Mouse (Mus musculus) hindbrain, embryonic 16.5 days (tissue): ENCODE measurements around the gene Nhs. TPM values are rescaled to one million over a fixed set of nuclear protein-coding genes. Genes with fewer than 3 reads are reported as not detected.

ENCODE experiments used
- ATAC-seq: fragments of 200-750 bp; cut with Nextera tagmentation; 2 replicates; pipeline ENCODE4 v1.8.0; 2017; ENCODE audit warnings: moderate TSS enrichment, moderate library complexity
- H3K27ac ChIP-seq: fragments of 300-500 bp; sonication (generic); 2 replicates; pipeline ENCODE4 v1.5.1; 2014; ENCODE audit warnings: low read depth, mild to moderate bottlenecking, control low read depth, low read length, moderate library complexity
- H3K27me3 ChIP-seq: fragments of 300-500 bp; sonication (generic); replicated peaks from 2 replicates; pipeline ENCODE4 v1.6.1; 2014; ENCODE audit warnings: low read length; ENCODE audit not compliant: control insufficient read depth, insufficient read depth
- H3K36me3 ChIP-seq: fragments of 300-500 bp; sonication (generic); 2 replicates; pipeline ENCODE4 v1.6.1; 2014; ENCODE audit warnings: mild to moderate bottlenecking, low read length, moderate library complexity, mixed read lengths; ENCODE audit not compliant: control insufficient read depth, insufficient read depth
- H3K4me1 ChIP-seq: fragments of 300-500 bp; sonication (generic); 2 replicates; pipeline ENCODE4 v1.6.1; 2014; ENCODE audit warnings: low read depth, low read length; ENCODE audit not compliant: control insufficient read depth, insufficient read depth
- H3K4me2 ChIP-seq: fragments of 300-500 bp; sonication (generic); 2 replicates; pipeline ENCODE4 v1.6.1; 2014; ENCODE audit warnings: mild to moderate bottlenecking, low read length, control low read depth, moderate library complexity
- H3K4me3 ChIP-seq: fragments of 300-500 bp; sonication (generic); 2 replicates; pipeline ENCODE4 v1.5.1; 2014; ENCODE audit warnings: mild to moderate bottlenecking, low read length, control low read depth, moderate library complexity
- H3K9ac ChIP-seq: fragments of 300-500 bp; sonication (generic); 2 replicates; pipeline ENCODE4 v1.6.1; 2014; ENCODE audit warnings: low read depth, mild to moderate bottlenecking, control low read depth, low read length, moderate library complexity
- H3K9me3 ChIP-seq: fragments of 300-500 bp; sonication (generic); 2 replicates; pipeline ENCODE4 v1.6.1; 2014; ENCODE audit warnings: mild to moderate bottlenecking, low read length, moderate library complexity; ENCODE audit not compliant: control insufficient read depth
- WGBS: fragments of 180-500 bp; shearing (Covaris S2); extraction: QIAGEN DNeasy Blood & Tissue Kit; methylation state at CpG from one replicate; pipeline ENCODE4 v1.1.7; 2014; 5-methylcytosine and 5-hydroxymethylcytosine counted together
- polyA plus RNA-seq: library from polyadenylated mRNA; unstranded; fragments of >200 nt; fragmentation: Nextera tagmentation; extraction: Ambion mirVana; gene quantifications from 2 replicates; pipeline ENCODE4 v1.2.1, GENCODE M21; 2015

Gene Nhs
- polyA plus RNA-seq, 1 experiment from 2014 or later: 4.7 TPM

GRCm38 (mm10) chrX:161997170-161997795 lies 162.2 kb downstream of the Nhs start:
- WGBS: 28% methylated on average over 2 of the region's 2 CpGs
- Histone ChIP-seq H3K9ac (no peak overlapping the region), H3K27ac (peak overlapping the region; percentile 56; the same call in 1 of the 2 replicates), H3K4me3 (no peak overlapping the region), H3K9me3 (no peaks in the 10 kb centered on the region), H3K4me2 (no peak overlapping the region), H3K36me3 (no peaks in the 10 kb centered on the region), H3K27me3 (peaks cover 9% of the 10 kb centered on the region), H3K4me1 (peaks cover 3% of the 10 kb centered on the region; the same call in 1 of the 2 replicates)
- ATAC-seq: peak; percentile 48; the same call in 1 of the 2 replicates

- Histone ChIP-seq H3K27me3 (peaks cover 6% of the 10 kb centered on the region; the same call in 1 of the 2 replicates), H3K4me3 (no peak overlapping the region), H3K4me1 (no peaks in the 10 kb centered on the region), H3K9ac (no peak overlapping the region), H3K9me3 (no peaks in the 10 kb centered on the region), H3K27ac (no peak overlapping the region), H3K36me3 (no peaks in the 10 kb centered on the region), H3K4me2 (no peak overlapping the region)
- ATAC-seq: no peak
- 75% methylated on average over 1 of the region's 1 CpGs for WGBS
Measured at GRCm38 (mm10) chrX:161990171-161990570, 169.4 kb downstream of the Nhs start.

DNA sequence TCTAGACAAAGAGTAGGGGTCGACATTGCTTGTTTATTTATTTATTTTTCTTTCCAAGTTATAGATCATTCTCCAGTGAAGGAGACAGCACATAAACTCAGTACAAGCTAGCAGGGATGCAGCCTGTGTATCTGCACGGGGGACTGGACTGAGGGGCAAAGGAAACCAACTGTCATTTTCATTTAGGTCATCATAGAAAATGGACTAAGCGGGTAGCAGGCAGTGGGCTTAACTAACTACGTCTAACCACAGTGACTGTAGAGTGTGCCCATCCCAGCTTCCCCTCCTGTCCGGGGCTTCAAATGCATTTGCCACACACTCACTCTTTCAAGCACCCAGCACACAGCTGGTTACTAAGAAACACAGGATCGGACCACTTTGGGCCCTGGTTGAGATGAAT lies 174.6 kb downstream of the Nhs start:
- Histone ChIP-seq H3K27ac (no peak overlapping the region), H3K4me3 (no peak overlapping the region), H3K4me2 (no peak overlapping the region), H3K27me3 (peaks cover 4% of the 10 kb centered on the region; the same call in 1 of the 2 replicates), H3K36me3 (no peaks in the 10 kb centered on the region), H3K4me1 (no peaks in the 10 kb centered on the region), H3K9me3 (no peaks in the 10 kb centered on the region), H3K9ac (no peak overlapping the region)
- 73% methylated on average over 6 of the region's 6 CpGs for WGBS
- ATAC-seq: no peak

GRCm38 (mm10) chrX:161981399-161981798 lies 178.1 kb downstream of the Nhs start:
- H3K4me2 ChIP-seq: no peak overlapping the region
- no peak for ATAC-seq
- H3K9me3 ChIP-seq: no peaks in the 10 kb centered on the region
- H3K4me1 ChIP-seq: no peaks in the 10 kb centered on the region
- H3K27ac ChIP-seq: no peak overlapping the region
- 76% methylated on average over 6 of the region's 6 CpGs for WGBS
- H3K27me3 ChIP-seq: peaks cover 8% of the 10 kb centered on the region; the same call in 1 of the 2 replicates
- H3K4me3 ChIP-seq: no peak overlapping the region
- H3K9ac ChIP-seq: no peak overlapping the region
- H3K36me3 ChIP-seq: no peaks in the 10 kb centered on the region

- Histone ChIP-seq H3K27me3 (peaks cover 7% of the 10 kb centered on the region; the same call in 1 of the 2 replicates), H3K27ac (no peak overlapping the region), H3K4me2 (no peak overlapping the region), H3K4me1 (no peaks in the 10 kb centered on the region), H3K9ac (no peak overlapping the region), H3K4me3 (no peak overlapping the region), H3K9me3 (no peaks in the 10 kb centered on the region), H3K36me3 (no peaks in the 10 kb centered on the region)
- ATAC-seq: no peak
Measured at GRCm38 (mm10) chrX:161979946-161980345, 179.6 kb downstream of the Nhs start.

GRCm38 (mm10) chrX:161977236-161977841 lies 182.2 kb downstream of the Nhs start:
- Histone ChIP-seq H3K9ac (no peak overlapping the region), H3K4me2 (no peak overlapping the region), H3K4me3 (no peak overlapping the region), H3K27ac (no peak overlapping the region), H3K9me3 (no peaks in the 10 kb centered on the region), H3K4me1 (no peaks in the 10 kb centered on the region), H3K27me3 (peaks cover 7% of the 10 kb centered on the region; the same call in 1 of the 2 replicates), H3K36me3 (no peaks in the 10 kb centered on the region)
- no peak for ATAC-seq
- 57% methylated on average over 4 of the region's 4 CpGs for WGBS

- no peak overlapping the region for H3K27ac ChIP-seq
- H3K4me3 ChIP-seq: no peak overlapping the region
- no peaks in the 10 kb centered on the region for H3K9me3 ChIP-seq
- H3K4me1 ChIP-seq: no peaks in the 10 kb centered on the region
- H3K27me3 ChIP-seq: peaks cover 7% of the 10 kb centered on the region; the same call in 1 of the 2 replicates
- 53% methylated on average over 2 of the region's 2 CpGs for WGBS
- no peaks in the 10 kb centered on the region for H3K36me3 ChIP-seq
- no peak overlapping the region for H3K4me2 ChIP-seq
- ATAC-seq: no peak
- no peak overlapping the region for H3K9ac ChIP-seq
Measured at GRCm38 (mm10) chrX:161976376-161976775, 183.2 kb downstream of the Nhs start.

DNA sequence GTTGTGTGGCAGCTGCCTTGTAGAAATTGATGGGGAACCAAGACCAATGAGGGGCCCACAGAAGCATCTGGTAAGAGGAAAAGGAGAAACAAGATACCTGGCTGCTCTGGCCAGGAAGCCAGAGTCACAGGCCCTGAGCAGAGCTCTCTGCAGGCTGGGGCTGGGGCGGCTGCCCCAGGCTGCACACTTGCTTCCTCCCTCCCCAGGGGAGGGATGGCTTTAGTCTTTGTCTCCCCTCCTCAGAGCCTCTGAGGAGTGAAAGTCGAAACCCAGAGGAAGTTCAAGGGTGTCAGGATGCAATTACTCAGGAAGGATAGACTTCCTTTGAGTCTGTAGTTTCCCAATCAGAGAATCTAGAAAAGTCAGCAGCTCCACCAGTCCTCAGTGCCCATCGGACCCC lies 186.0 kb downstream of the Nhs start:
- no peaks in the 10 kb centered on the region for H3K36me3 ChIP-seq
- H3K4me2 ChIP-seq: no peak overlapping the region
- 57% methylated on average over 3 of the region's 3 CpGs for WGBS
- H3K4me3 ChIP-seq: no peak overlapping the region
- peaks cover 4% of the 10 kb centered on the region; the same call in 1 of the 2 replicates for H3K27me3 ChIP-seq
- H3K4me1 ChIP-seq: no peaks in the 10 kb centered on the region
- H3K9ac ChIP-seq: no peak overlapping the region
- no peak for ATAC-seq
- no peaks in the 10 kb centered on the region for H3K9me3 ChIP-seq
- H3K27ac ChIP-seq: no peak overlapping the region

DNA sequence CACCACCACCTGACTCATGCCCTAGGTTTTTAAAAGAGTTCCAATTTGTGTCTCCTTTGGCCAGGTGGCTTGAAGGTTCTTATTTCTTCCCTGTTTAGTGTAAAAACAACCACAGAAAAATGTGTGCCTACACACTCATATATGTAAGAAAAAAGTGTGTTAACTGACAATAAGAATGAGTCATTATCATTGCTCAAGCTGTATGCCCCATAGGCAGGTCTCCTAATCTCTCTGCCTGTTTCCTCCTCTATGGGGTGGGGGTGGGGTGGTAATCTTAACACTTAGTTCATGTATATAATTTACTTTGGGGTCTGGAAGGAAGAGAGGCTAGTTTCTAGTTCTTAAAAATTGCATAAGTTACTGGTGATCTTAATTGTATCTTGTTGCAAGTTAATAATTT lies 186.8 kb downstream of the Nhs start:
- Histone ChIP-seq H3K4me2 (no peak overlapping the region), H3K27ac (no peak overlapping the region), H3K9me3 (no peaks in the 10 kb centered on the region), H3K4me3 (no peak overlapping the region), H3K9ac (no peak overlapping the region), H3K27me3 (peaks cover 4% of the 10 kb centered on the region; the same call in 1 of the 2 replicates), H3K36me3 (no peaks in the 10 kb centered on the region), H3K4me1 (no peaks in the 10 kb centered on the region)
- no peak for ATAC-seq
